Mouse (Mus musculus) skeletal muscle tissue, adult 2 months (tissue): ENCODE measurements around the gene Ogdh.
"Not testable (repeated sequence)": the region's sequence is repeated elsewhere in the genome, so short reads cannot be mapped to it uniquely, and the experiment has no call there.

Experiments used
- DNase-seq: peaks from one replicate; pipeline ENCODE4 v3.0.0-alpha.2; 2012; ENCODE audit warnings: low read depth, low spot score

Ogdh gene

GRCm38 (mm10) chr11:6366434-6366833 lies 75.0 kb downstream of the Ogdh start:
- no peak for DNase-seq

DNA sequence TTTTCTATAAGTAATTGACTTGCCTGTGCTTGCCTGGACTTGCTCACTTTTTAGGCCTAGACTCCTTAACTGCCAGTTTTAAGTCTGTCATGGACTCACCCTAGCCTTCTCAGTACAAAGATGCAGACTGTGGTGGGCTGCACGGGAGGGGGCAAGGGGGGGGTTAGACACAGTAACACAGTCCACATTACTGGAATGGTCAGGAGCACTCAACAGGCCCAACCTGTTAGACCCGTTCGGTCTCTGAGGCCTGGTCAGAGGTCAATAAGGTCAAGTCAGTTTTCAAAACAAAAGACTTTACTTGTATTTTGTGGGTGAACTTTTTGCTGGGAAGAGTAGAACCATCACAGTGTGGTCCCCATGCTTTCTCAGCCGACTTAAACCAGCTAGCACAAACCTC lies 75.7 kb downstream of the Ogdh start:
- DNase-seq = no peak

- DNase-seq = not testable (repeated sequence)
Measured at GRCm38 (mm10) chr11:6367986-6368385, 76.6 kb downstream of the Ogdh start.

DNA sequence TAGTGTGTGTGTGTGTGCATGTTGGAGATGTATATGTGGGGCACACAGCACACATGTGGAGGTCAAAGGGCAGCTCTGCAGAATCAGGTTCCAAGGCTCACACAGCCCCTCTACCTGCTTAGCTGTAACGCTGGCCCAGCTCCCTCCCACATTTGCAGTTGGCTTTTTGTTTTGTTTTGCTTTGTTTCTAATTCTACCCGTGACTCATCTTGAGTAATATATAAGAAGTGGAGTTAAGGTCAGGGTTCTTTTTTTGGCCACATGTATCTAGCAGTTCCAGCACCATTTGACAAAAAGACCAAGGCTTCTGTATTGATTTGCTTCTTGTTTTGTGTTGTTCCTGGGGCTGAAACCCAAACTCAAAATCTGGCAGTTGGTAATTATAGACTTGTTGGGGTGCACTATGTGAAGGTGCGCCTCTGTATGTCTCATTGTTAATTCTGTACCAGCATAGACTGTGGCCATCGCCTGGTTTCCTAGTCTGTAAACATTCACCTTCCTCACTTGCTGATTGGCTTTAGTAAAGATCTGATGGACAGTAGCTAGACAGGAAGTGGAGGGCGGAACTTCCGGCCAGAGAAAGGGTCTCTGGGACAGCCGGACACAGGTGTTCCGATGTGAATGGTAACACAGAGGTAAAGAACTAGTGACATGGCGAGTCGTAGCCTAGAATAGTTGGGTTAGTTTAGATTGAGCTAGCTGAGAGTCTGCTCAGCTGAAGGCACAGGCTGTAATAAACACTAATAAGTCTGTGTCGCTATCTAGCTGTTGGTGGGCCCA lies 80.1 kb downstream of the Ogdh start:
- no peak for DNase-seq

- no peak for DNase-seq
Measured at GRCm38 (mm10) chr11:6372784-6373183, 81.4 kb downstream of the Ogdh start.

GRCm38 (mm10) chr11:6380916-6381315 lies 89.5 kb downstream of the Ogdh start:
- DNase-seq = no peak

DNA sequence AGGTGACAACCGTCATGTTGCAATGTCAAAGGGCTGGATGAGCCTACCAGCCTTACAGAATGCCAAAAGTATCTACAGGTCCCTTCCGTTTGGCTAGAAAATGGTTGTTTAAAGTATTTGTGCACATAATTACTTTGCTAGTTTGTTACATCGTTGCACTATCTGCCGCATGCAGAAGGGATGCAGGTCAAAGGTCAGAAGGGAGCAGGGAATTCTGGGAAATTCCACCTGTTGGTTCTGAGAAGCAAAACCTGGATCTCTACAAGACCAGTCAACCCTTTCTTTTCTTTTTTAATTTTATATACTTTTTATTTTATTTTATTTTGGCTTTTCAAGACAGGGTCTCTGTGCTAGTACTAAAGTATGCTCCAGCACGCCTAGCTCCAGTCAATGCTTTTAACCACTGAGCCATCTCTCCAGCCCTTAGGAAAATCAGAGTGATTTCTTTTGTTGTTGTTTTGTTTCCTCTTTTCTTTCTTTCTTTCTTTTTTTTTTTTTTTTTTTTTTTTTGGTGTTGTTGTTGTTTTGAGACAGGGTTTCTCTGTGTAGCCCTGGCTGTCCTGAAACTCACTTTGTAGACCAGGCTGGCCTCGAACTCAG lies 96.8 kb downstream of the Ogdh start:
- no peak for DNase-seq

DNA sequence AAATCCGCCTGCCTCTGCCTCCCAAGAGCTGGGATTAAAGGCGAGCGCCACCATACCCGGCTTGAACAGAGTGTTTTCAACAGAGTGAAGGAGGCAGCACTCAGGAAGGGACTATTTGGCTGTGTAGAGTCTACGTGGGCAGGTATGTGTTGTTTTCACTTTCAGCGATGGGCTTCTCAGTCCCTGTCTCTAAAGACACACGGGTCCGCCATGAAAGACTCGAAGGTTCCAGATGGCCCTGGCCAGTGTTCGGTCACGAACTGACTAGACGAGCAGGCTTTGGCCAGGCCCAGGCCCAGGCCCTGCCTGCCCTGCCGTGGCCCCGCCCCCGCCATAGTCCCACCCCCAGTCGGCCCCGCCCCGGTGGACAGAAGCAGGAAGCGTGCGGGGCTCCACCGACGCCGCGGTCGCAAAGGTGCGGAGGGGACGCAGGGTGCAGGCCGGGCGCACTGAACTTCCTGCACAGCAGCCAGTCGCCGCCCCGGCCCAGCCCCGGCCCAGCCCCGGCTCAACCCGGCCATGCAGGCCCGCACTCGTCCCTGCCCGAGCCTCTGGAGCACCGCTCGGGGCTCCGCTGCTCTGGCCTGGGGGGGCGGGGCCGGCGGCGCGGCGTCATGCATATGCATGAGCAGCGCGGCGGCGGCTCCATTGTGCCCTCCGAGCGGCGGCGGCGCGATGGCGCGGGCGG lies 97.4 kb downstream of the Ogdh start, which contains the start of gene Zmiz2:
Gene Zmiz2, plus strand, starts transcription at position 349 of the 688 bp plus-strand sequence.
- DNase-seq = peak; percentile 80

GRCm38 (mm10) chr11:6389483-6389921 lies 98.1 kb downstream of the Ogdh start:
- no peak for DNase-seq

DNA sequence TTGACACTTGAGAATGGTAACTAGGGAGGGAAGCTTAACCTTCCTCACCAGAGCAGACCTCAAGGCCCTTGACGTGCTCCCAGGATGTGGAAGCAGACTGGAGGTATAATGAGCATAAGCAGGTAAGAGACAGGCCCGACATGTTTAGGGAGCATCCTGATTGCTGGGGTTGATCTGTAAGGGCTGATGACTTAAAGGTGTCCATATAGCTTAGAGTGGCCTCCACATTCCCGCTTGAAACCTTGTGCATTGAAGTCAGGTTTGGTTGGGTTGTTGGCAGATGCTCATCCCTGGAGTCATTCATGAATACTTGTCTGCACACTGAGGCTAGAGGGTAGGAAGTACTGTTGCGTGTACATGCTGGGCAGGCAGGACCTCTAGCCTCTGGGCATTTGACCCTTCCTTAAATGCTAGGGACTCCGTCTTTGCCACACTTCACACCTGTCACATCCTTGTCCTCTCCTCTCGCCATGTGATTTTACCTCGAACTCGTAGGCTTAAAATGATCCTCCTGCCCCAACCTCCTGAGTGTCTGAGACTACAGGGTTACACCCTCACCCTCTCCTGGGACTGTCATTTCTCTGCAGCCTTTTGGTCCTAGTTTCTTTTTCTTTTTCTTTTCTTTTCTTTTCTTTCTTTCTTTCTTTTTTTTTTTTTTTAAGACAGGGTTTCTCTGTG lies 99.1 kb downstream of the Ogdh start:
- DNase-seq = no peak

GRCm38 (mm10) chr11:6391516-6392276 lies 100.3 kb downstream of the Ogdh start:
- DNase-seq = no peak

DNA sequence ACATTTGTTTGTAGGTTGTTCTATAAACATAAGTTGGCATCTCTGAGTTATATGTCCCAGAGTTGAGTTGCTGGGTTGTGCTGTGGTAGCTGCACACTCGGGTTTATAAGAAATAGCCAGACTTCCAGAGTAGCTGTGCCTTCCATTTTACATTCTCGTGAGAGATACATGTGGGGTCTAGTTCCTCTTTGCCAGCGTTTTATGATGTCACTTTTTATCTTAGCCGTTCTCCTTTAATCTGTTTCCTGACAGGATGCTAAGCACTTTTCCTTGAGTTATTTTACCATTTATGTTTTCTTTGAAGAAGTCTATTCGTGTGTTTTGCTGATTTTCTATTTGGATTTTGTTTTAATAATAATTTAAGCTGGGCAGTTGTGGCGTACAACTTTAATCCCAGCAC lies 101.4 kb downstream of the Ogdh start:
- no peak for DNase-seq

GRCm38 (mm10) chr11:6393866-6394265 lies 102.4 kb downstream of the Ogdh start:
- DNase-seq = no peak

DNA sequence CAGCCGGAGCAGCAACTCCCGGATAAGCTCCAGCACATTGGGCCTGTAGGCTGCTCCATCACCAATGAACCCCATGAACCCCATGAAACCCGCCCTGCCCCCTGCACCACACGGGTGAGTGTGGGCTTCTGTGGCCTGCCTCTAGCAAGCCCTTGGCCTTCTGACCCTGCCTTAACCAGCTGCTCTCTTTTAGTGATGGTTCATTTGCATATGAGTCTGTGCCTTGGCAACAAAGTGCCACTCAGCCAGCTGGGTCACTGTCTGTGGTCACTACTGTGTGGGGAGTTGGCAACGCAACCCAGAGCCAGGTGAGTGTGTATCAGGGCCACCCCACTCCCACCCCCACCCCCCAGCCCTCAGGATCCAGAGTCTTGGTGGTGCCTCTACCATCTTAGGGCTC lies 104.1 kb downstream of the Ogdh start:
- DNase-seq = no peak

GRCm38 (mm10) chr11:6398141-6398540 lies 106.7 kb downstream of the Ogdh start:
- no peak for DNase-seq

GRCm38 (mm10) chr11:6402515-6403510 lies 111.4 kb downstream of the Ogdh start:
- DNase-seq = no peak

DNA sequence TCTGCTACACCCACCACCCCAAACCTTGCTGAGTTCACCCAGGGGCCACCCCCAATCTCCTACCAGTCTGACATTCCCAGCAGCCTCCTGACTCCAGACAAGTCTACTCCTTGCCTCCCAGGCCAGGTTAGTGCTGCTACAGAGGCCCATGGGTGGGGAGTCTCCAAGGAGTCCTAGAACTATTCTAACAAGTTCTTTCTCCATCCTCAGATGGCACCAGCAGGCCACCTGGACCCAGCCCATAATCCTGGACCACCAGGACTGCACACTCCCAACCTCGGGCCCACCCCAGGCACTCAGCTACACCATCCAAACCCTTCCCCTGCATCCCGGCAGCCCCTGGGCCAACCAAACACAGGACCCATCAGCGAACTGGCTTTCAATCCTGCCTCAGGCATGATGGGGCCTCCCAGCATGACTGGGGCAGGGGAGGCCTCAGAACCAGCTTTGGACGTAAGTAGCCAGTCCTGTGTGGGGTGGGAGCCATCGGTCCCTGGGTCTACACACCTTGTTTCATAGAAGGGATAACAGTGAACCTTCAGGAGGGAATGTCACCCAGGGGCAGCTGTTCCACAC lies 112.5 kb downstream of the Ogdh start:
- DNase-seq = no peak

DNA sequence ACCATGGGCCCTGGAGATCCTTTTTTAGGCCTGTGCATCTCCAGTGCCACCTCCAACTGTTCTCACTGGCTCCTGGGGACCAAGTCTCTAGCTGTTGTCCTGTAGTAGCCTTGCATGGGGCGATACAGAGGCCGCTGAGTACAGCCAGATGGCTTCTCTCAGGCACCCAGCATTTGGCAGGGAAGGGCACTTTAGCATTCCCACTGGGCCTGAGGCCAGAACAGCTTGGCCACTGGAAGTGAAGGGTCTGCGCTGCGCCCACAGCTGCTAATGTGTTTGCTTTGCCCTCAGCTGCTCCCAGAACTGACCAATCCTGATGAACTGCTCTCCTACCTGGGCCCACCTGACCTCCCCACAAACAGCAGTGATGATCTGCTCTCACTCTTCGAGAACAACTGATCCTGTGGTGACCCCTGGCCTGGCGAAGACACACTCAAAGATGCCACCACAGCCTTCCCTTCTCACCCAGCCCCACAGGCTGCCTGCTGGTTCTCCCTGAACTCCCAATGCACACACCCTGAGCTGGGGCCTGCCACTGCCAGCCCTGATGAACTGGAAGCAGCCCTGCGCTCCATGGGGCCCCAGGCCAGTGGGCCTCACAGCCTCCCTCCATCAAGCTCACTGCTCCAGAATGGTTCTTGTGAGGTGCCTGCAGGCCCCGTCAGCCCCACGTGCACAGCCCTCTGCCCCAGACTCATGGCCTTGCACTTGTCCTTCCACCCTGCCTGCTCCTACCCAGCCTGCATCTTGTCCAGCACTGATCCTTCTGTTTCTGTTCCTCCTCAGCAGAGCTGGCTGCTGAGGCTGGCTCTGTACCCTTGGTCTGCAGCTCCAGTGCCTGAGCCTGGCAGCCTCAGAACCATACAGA lies 113.5 kb downstream of the Ogdh start:
- no peak for DNase-seq

GRCm38 (mm10) chr11:6405591-6406081 lies 114.2 kb downstream of the Ogdh start:
- no peak for DNase-seq
